Mouse (Mus musculus) neural tube, embryonic 14.5 days (tissue): Measurements from ENCODE around the gene Spata6. TPM values are rescaled to one million over a fixed set of nuclear protein-coding genes. Genes with fewer than 3 reads are reported as not detected.

Experiments used
- ATAC-seq: fragments of 200-750 bp; cut with Nextera tagmentation; 2 replicates; pipeline ENCODE4 v1.8.0; 2017; ENCODE audit warnings: low read depth, mild to moderate bottlenecking, moderate TSS enrichment, moderate library complexity
- H3K27ac ChIP-seq: fragments of 300-500 bp; sonication (generic); 2 replicates; pipeline ENCODE4 v1.5.1; 2014; ENCODE audit warnings: low read depth, mild to moderate bottlenecking, control low read depth, low read length, moderate library complexity, mixed read lengths
- H3K27me3 ChIP-seq: fragments of 300-500 bp; sonication (generic); 2 replicates; pipeline ENCODE4 v1.6.1; 2014; ENCODE audit warnings: low read length; ENCODE audit not compliant: control insufficient read depth, insufficient read depth
- H3K36me3 ChIP-seq: fragments of 300-500 bp; sonication (generic); 2 replicates; pipeline ENCODE4 v1.6.1; 2014; ENCODE audit warnings: low read length, mixed read lengths; ENCODE audit not compliant: control insufficient read depth, insufficient read depth
- H3K4me1 ChIP-seq: fragments of 300-500 bp; sonication (generic); 2 replicates; pipeline ENCODE4 v1.6.1; 2014; ENCODE audit warnings: low read length; ENCODE audit not compliant: control insufficient read depth, insufficient read depth
- H3K4me2 ChIP-seq: fragments of 300-500 bp; sonication (generic); 2 replicates; pipeline ENCODE4 v1.6.1; 2014; ENCODE audit warnings: mild to moderate bottlenecking, low read depth, low read length, control low read depth
- H3K4me3 ChIP-seq: fragments of 300-500 bp; sonication (generic); 2 replicates; pipeline ENCODE4 v1.5.1; 2014; ENCODE audit warnings: low read depth, low read length, control low read depth, mixed read lengths
- H3K9ac ChIP-seq: fragments of 300-500 bp; sonication (generic); replicated peaks from 2 replicates; pipeline ENCODE4 v1.6.1; 2014; ENCODE audit warnings: low read depth, mild to moderate bottlenecking, control low read depth, low read length, mixed read lengths
- H3K9me3 ChIP-seq: fragments of 300-500 bp; sonication (generic); 2 replicates; pipeline ENCODE4 v1.6.1; 2016; ENCODE audit warnings: low read length; ENCODE audit not compliant: control insufficient read depth
- WGBS: fragments of 180-500 bp; shearing (Covaris S2); extraction: QIAGEN DNeasy Blood & Tissue Kit; methylation state at CpG from one replicate; pipeline ENCODE4 v1.1.7; 2014; 5-methylcytosine and 5-hydroxymethylcytosine counted together
- polyA plus RNA-seq: library from polyadenylated mRNA; unstranded; fragments of >200 nt; fragmentation: Nextera tagmentation; extraction: Ambion mirVana; gene quantifications from 2 replicates; pipeline ENCODE4 v1.2.1, GENCODE M21; 2014

The Spata6 gene
- polyA plus RNA-seq, 1 experiment from 2014 or later = 11.8 TPM

DNA sequence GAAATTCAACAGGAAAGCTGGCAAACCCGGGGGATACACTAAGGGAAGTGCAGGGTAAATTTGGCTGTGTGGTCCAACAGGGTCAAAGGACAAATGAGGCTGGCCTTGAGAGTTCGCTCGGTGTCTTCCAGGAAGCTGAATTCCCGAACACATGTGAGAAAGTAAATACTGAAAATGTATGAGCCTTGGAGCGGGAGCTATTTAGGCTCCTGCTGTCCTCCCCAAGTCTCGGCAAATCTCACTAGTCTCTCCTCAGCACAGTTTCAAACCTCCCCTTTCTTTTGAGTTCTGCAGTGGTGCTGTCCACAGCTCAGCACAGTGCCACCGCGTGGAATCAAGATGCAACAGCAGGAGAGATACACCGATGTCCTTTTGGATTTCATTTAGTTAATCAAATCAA lies 32.8 kb upstream of the Spata6 start:
- WGBS = 8% methylated on average over 9 of the region's 9 CpGs
- peak; percentile 67; the same call in 1 of the 2 replicates for ATAC-seq
- H3K27me3 ChIP-seq = no peaks in the 10 kb centered on the region

DNA sequence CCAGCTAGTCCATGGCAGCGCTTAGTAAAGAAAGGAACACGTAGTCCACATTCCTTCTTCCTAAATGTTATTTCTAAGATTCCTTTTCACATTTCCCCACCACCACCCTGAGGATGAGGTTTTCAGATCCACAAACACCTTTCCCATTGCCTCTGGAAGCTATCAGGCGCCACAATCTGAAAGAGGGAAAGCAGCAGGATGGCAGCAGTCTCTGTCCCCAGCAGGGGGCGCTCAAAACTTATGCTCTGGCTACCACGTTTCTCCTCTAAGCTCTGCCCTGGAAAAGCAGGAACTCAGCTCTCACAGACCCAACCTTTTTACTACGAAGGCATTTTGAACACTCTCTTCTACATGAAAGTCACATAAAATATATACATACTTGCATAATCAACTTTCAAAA lies 32.2 kb upstream of the Spata6 start:
- Histone ChIP-seq H3K27me3 (no peaks in the 10 kb centered on the region), H3K4me3 (no peak overlapping the region), H3K9ac (no peak overlapping the region), H3K4me1 (0 out of 2 replicates have a peak, but pooled peaks cover 8% of the 10 kb centered on the region), H3K36me3 (no peaks in the 10 kb centered on the region), H3K27ac (no peak overlapping the region), H3K9me3 (no peaks in the 10 kb centered on the region), H3K4me2 (peak overlapping the region; percentile 30)
- no peak for ATAC-seq
- WGBS = 21% methylated on average over 6 of the region's 6 CpGs

More for the DNA sequence above, 32.8 kb upstream of the Spata6 start:
- Histone ChIP-seq H3K4me2 (no peak overlapping the region), H3K9ac (no peak overlapping the region), H3K4me1 (0 out of 2 replicates have a peak, but pooled peaks cover 8% of the 10 kb centered on the region), H3K9me3 (no peaks in the 10 kb centered on the region), H3K36me3 (no peaks in the 10 kb centered on the region), H3K27ac (no peak overlapping the region), H3K4me3 (no peak overlapping the region)

DNA sequence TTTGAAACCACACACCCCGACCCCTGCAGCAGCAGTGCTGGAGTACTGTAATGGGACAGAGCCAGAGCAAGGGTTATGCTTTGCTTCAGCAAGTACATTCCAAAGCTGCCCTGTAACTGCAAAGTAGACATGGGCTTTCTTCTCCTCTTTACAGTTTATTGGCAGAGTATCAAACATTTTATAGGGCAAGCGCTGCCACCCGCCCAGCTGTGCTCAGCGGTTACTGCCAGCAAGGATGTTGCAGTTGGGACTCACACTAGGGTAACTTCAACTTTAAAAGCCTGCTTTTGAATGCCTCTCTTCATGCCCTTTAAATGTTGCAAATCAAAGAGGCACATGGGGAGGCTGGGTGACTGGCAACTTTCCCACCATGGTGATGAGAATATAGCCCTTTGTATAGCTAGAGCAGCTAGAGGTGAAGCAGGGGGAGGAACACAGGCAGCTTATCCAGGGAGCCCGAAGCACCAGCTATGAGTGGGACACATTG lies 28.7 kb upstream of the Spata6 start:
- Histone ChIP-seq H3K9ac (no peak overlapping the region), H3K4me1 (0 out of 2 replicates have a peak, but pooled peaks cover 8% of the 10 kb centered on the region), H3K4me2 (no peak overlapping the region), H3K27me3 (no peaks in the 10 kb centered on the region), H3K27ac (no peak overlapping the region), H3K4me3 (no peak overlapping the region), H3K36me3 (no peaks in the 10 kb centered on the region), H3K9me3 (no peaks in the 10 kb centered on the region)
- WGBS = 31% methylated on average over 5 of the region's 5 CpGs
- ATAC-seq = peak; percentile 83

DNA sequence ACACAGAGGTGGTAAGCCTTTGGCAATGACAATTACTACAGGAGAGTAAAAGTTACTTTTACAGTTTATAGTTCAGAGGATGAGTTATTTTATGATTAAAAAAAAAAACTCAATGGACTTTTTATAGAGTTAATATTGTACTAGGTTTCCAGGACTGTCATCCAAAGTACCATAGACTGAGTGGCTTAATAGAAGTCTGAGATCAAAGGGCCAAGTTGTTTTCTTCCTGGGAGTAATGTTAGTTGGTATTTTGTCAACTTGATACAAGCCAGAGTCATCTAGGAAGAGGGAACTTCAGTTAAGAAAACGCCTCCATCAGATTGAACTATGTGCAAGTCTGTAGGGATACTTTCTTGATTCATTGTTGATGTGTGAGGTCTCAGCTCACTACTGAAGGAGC lies 18.4 kb upstream of the Spata6 start:
- whole genome bisulfite sequencing = 88% methylated on average over 1 of the region's 1 CpGs

DNA sequence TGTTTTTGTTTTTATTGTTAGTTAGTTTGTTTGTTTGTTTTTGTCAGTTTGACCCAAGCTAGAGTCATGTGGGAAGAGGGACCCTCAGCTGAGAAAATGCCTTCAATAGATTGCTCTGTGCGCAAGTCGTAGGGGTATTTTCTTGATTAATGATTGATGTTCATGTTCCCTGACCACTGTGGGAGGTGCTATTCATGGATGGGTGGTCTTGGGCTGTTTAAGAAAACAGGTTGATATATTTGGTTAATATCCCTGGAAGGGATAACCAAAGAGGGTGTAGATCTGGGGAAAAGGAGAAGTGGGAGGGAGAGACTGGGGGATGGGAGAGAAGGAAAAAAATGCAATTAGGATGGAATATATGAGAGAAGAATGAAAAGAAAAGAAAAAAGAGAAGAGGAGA lies 15.7 kb upstream of the Spata6 start:
- WGBS = 76% methylated on average over 2 of the region's 2 CpGs
- no peak overlapping the region for H3K4me3 ChIP-seq

More for the DNA sequence above, 18.4 kb upstream of the Spata6 start:
- H3K27ac ChIP-seq = no peak overlapping the region
- H3K9me3 ChIP-seq = no peaks in the 10 kb centered on the region
- H3K36me3 ChIP-seq = no peaks in the 10 kb centered on the region
- H3K9ac ChIP-seq = no peak overlapping the region
- no peaks in the 10 kb centered on the region for H3K27me3 ChIP-seq
- H3K4me3 ChIP-seq = no peak overlapping the region
- no peak overlapping the region for H3K4me2 ChIP-seq
- no peak for ATAC-seq
- H3K4me1 ChIP-seq = no peaks in the 10 kb centered on the region

DNA sequence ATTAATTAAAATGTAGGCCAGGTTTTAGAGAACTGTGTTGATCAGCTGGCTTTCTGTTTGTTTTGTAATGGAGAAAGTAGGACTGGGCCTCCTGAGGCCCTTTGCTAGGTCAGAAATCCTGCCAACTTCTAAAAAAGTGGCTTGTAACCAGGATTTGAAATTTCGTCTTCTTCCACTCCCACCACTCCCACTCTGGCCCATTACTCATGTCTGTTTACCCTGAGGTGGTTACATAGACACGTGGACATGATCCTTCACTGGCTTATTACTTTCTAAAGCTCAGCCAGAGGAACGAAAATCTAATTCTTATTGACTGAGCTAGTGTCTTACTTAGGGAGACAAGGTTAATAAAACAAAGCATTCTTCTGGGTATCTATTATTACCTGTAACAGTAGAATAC lies 14.8 kb upstream of the Spata6 start:
- Histone ChIP-seq H3K27ac (no peak overlapping the region), H3K4me3 (no peak overlapping the region), H3K4me2 (no peak overlapping the region), H3K9me3 (no peaks in the 10 kb centered on the region), H3K4me1 (no peaks in the 10 kb centered on the region), H3K36me3 (no peaks in the 10 kb centered on the region), H3K9ac (no peak overlapping the region), H3K27me3 (no peaks in the 10 kb centered on the region)
- no peak for ATAC-seq
- WGBS = 77% methylated on average over 3 of the region's 3 CpGs

More for the DNA sequence above, 15.7 kb upstream of the Spata6 start:
- Histone ChIP-seq H3K9ac (no peak overlapping the region), H3K36me3 (no peaks in the 10 kb centered on the region), H3K9me3 (no peaks in the 10 kb centered on the region), H3K27ac (no peak overlapping the region), H3K27me3 (no peaks in the 10 kb centered on the region), H3K4me1 (no peaks in the 10 kb centered on the region), H3K4me2 (no peak overlapping the region)
- ATAC-seq = no peak

DNA sequence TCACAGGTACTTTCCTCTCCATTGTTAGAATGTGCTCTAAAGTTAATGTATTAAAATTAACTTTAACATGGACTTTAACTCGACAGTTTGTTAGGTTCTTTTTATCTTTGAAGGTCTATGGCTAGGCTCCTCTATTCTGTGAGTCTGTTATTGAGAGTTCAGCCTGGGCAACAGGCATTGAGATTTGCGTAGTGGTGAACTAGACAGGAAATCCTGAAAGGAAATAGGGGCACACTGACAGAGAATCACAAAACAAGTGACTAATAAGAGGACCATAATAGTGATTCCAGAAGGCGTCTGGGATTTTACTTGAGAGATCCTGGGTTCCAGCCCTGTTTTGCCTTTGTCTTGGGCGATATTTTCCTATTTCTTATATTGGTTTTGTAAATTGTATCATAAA lies 488 bp upstream of the Spata6 start:
- H3K4me2 ChIP-seq = peak overlapping the region; percentile 77
- 65% methylated on average over 4 of the region's 4 CpGs for WGBS
- no peak overlapping the region for H3K27ac ChIP-seq
- H3K36me3 ChIP-seq = no peaks in the 10 kb centered on the region
- no peaks in the 10 kb centered on the region for H3K4me1 ChIP-seq
- no peaks in the 10 kb centered on the region for H3K27me3 ChIP-seq
- no peaks in the 10 kb centered on the region for H3K9me3 ChIP-seq
- no peak overlapping the region for H3K9ac ChIP-seq
- no peak for ATAC-seq
- peak overlapping the region; percentile 73 for H3K4me3 ChIP-seq

DNA sequence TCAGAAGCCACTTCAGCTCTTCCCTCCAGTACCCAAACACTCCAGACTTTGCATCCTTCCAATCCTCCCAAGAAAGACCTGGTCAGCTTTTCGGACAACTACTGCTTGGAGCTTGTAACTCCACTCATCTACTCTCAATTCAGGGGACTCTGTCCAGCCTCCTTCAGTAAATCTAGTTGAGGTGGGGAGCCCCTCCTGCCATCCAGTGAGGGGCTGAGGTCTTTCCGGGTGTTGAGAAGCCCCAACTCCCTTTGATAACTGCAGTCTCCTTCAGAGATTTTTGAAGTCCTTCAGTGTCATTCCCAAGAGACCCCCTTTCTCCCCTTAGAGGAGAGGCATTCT lies 849 bp downstream of the Spata6 start:
- H3K9ac ChIP-seq = no peak overlapping the region
- H3K27me3 ChIP-seq = no peaks in the 10 kb centered on the region
- peak overlapping the region; percentile 77 for H3K4me2 ChIP-seq
- WGBS = 23% methylated on average over 2 of the region's 2 CpGs
- no peaks in the 10 kb centered on the region for H3K36me3 ChIP-seq
- H3K4me3 ChIP-seq = peak overlapping the region; percentile 73
- no peaks in the 10 kb centered on the region for H3K4me1 ChIP-seq
- no peaks in the 10 kb centered on the region for H3K9me3 ChIP-seq
- H3K27ac ChIP-seq = peak overlapping the region; percentile 39; the same call in 1 of the 2 replicates
- ATAC-seq = no peak

DNA sequence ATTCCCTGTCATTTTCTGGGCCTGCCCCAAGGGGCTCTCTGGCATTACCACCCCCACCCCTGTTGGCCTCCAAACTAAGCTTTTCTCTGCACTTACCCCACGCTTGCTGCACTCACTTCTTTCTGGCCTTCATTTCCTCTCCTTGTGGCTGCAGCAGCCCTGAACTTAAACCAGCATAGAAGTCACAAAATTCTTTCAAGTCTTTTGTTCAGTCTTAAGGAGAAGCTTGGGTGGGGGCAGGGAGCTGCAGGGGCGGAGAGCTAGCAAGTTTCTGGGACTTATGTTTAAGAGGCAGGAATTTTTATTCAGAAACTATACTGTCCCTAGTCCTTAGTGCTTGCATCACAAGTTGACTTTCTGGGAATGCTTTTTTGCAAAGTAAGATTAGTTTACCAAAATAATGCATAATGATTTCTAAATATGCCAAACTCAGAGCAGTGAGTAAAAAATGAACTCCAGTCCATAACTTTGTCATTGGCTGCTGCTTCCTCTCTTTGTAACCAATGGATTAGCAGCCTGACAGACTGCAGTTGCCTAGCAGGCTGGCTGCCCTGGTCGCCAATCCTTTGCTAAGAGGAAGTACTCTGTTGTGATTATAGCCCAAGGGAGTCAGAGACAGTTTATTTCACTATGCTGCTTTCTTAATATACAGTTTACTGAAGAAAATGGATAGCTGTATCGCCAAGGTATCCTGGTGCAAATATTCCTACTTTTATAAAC lies 1.5 kb downstream of the Spata6 start:
- H3K4me3 ChIP-seq = peak overlapping the region; percentile 73; the same call in 1 of the 2 replicates
- H3K9ac ChIP-seq = no peak overlapping the region
- H3K9me3 ChIP-seq = no peaks in the 10 kb centered on the region
- peak overlapping the region; percentile 77 for H3K4me2 ChIP-seq
- 31% methylated on average over 4 of the region's 4 CpGs for WGBS
- no peaks in the 10 kb centered on the region for H3K4me1 ChIP-seq
- no peaks in the 10 kb centered on the region for H3K36me3 ChIP-seq
- ATAC-seq = no peak
- H3K27ac ChIP-seq = peak overlapping the region; percentile 22; the same call in 1 of the 2 replicates
- no peaks in the 10 kb centered on the region for H3K27me3 ChIP-seq
